Mouse (Mus musculus) inflammation-experienced regulatory T-cells, adult 6 months (primary cell): Measurements from ENCODE around the gene Tbc1d15. TPM values are rescaled to one million over a fixed set of nuclear protein-coding genes. Genes with fewer than 3 reads are reported as not detected.

Experiments
- polyA plus RNA-seq, 3 experiments: library from polyadenylated mRNA; unstranded; fragments of 100-300 nt; shearing (Covaris generic); gene quantifications; one replicate each; pipeline ENCODE4 v1.2.1; 2017

Gene Tbc1d15
- polyA plus RNA-seq, 3 experiments from 2014 or later, result 105 to 125 (median 108) TPM

Other genes starting within 250 kb of the Tbc1d15 start
- gene Tph2, start 66.4 kb downstream of the Tbc1d15 start, polyA plus RNA-seq, result not detected
- 10 to 100 TPM; 19.2 to 22.6 (median 21.0) TPM for gene Rab21, start 64.1 kb upstream of the Tbc1d15 start, polyA plus RNA-seq
- 10 to 100 TPM; 35.8 to 43.5 (median 39.4) TPM for gene Tmem19, start 111.0 kb upstream of the Tbc1d15 start, polyA plus RNA-seq
- 10 to 100 TPM; 13.6 to 18.7 (median 17.9) TPM for gene Thap2, start 133.0 kb upstream of the Tbc1d15 start, polyA plus RNA-seq
- 10 to 100 TPM; 25.6 to 37.1 (median 33.7) TPM for gene Zfc3h1, start 133.5 kb upstream of the Tbc1d15 start, polyA plus RNA-seq